Mouse (Mus musculus) G1E-ER4 (cell line): ENCODE data around the gene Gpx7. TPM values are rescaled to one million over a fixed set of nuclear protein-coding genes. Genes with fewer than 3 reads are reported as not detected.

Experiments
- GATA1 ChIP-seq: IDR thresholded peaks from one replicate; pipeline ENCODE4 v1.8.0; 2012; ENCODE audit warnings: low read length, inconsistent platforms
- polyA plus RNA-seq: library from polyadenylated mRNA; stranded (reverse); fragments of >175 nt; gene quantifications from 2 replicates; pipeline ENCODE4 v1.2.3, GENCODE M21; 2012

Gpx7 gene
- polyA plus RNA-seq, 1 experiment: not detected

DNA sequence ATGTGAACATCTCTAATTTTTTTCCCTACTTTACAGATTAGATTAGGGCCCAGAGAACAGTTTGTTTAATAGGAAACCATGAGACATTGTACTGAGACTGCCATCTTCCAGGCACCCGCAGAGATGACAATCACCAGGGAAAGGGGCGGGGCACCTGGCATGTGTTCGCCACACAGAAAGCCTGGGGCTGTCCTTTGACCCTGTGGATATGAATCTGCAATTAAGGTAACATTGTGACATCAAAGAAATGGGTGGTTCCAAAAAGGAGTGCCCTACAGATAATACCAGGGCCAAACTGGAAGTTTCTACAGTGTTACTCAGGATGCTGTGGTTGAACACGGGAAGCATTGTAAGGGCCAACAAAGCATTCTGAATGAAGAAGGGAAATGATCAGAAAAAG, 36.4 kb downstream of the Gpx7 start:
- no peak for TF ChIP-seq GATA1

DNA sequence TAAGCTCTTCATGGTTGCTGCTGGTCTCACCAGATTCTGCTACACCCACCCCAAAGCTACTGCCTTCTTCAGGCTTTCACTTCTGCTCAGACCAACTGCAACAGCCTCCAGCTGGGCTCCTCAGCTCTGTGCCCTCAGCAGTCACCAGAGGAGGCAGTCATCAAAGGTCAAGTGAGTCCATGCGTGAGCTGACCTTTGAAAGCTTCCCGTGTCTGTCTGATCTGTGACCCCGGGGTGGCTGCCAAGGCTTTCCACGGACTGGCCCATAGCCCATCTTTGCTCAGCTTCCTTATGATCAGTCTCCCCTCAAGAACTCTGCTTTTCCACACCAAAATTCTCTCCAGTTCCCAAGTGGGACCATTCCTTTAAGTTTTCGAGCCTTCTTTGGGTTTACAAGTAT, 37.5 kb downstream of the Gpx7 start:
- no peak for TF ChIP-seq GATA1

DNA sequence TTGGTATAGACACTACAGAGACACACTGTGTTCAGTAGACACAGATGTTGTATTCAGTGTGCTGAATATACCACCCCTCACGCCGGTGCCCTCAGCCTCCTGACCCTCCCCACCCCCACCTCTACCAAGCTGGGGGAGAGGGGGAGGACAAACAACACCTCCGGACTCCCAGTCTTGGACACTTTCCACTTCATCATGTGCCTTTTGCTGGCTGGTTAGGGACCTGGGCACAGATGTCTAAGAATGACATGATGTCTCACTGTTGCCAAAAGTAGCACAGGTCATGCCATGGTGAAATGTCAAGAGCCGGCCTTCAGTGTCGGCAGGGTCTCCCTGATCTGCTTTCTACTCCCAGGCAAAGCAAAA, 42.7 kb downstream of the Gpx7 start:
- no peak for TF ChIP-seq GATA1

DNA sequence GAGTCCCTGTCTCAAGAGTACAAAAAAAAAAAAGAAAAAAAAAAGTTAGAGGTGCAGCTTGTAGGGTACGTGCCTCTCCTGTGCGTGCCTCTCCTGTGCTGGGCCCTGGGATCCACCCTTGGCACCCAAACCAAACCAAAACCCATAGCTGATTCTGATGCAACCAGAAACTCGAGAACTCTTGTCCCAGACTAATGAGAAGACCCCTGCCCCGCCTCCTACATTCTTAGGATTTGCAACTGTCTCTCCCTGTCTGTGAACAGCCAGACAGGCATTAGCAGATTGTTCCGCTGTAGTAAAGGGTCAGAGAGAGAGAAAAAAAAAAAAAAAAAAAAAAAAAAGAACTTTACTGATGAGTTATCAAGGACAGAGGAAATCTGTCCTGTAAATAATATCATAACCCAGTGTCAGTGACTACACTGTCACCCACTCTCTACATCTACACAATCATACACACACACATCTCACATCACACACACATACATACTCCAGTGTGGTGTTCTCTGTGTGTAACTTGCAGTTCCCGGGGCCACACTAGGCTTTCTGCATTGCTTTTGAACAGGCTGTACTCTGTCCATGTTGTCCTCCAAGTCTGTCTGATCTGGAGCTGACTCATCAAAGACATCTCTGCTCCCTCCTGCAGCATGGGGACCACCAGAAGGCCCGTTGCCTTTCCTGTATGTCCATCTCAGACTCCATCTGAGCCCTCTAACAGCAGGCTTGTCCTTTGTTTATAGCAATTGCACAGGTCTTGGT, 43.2 kb downstream of the Gpx7 start:
- no peak for TF ChIP-seq GATA1

DNA sequence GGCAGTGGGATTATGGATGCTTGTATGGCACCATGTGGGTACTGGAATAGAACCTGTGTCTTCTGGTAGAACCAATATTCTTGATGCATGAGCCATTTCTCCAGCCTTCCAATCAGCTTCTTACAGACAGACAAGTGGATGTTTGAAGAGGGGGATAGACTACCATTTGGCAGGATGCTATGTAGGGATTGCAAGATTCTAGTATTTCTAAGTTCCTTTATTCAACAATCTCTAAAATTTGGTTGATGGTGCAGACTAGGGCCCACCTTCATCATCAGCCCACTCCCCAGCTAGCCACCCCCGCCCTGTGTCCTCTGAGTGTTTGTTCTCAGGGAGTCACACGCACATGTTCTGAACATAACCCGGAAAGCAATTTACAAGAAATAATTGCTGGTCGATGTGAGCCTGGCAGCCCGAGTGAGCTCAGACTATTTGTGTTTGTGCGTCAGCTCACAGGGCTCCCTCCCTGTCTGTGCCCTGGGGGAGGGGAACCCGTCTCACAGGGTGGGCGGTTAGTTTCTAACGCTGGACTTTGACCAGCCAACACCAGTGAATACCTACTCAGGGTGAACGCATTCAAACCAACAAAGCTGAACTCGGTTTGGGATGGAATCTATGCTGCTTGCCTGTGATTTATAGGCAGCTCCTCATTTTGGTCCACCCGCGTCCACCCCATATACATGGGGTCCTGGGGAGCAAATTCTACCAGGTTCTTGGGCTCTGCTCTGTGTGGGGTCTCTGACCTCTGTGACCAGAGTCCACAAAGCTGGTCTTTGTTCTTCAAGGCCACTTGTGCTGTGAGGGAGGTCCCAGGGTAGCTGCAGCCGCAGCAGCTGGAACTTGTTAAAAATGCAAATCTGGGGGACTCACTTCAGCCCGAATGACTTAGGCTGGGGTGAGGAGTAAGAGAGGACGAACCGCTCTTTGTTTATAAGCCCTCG, 44.2 kb downstream of the Gpx7 start:
- no peak for TF ChIP-seq GATA1

DNA sequence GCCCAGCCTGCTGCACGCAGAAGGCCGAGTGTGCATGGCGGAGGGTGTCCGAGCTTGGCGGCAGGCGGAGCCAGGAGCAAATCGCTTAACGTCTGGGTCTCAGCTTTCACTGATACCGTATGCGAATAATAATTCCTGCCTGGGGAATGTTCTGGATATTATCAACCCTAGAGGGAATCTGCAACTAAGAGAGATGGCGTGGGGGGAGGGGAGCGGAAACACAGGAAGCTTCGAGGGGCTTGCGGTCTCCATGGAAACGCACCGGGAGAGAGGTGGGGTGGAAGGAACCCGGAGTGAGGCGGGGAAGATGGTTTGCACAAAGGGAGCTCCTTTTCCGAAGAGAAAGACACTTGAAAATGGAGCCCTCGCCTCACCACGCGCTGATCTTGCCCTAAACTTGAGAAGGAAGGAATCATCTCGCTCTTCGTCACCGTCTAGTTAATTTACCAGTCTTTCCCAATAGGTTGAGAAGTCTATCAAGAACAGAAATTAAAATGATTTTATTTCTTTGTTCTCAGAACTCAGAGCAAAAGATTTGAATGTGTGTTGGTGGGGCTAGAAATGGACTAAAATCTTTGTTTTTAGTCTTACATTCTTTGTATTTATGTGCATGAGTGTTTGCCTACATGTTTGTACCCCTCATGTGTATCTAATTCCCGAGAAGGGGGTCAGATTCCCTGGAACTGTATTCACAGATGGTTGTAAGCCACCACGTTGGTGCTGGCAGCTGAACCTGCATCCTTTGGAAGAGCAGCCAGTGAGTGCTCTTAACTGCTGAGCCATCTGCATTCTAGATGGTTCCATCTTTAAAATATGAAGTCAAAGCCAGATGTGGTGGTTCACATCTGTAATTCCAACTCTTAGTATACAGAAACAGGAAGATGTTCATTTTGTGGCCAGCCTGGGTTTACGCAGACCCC, 46.4 kb downstream of the Gpx7 start:
- no peak for TF ChIP-seq GATA1

DNA sequence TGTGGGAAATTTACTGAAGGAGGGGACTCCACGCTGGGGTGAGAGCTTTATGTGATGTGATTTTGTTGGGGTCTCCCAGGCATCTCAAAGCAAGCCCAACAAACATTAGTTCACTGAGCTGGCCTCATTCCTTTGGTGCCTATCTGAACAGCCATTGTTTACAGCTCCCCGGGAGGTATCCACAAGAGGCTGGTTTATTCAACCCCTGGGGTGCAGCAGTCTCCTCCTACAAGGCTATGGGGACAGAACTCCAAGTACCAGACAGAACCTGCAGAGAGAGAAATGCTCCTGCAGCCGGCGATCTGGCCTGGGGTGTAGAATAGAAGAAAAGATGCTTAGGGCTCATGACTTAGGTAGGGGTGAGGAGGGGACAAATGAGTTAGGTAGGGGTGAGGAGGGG, 48.3 kb downstream of the Gpx7 start:
- TF ChIP-seq GATA1: no peak

DNA sequence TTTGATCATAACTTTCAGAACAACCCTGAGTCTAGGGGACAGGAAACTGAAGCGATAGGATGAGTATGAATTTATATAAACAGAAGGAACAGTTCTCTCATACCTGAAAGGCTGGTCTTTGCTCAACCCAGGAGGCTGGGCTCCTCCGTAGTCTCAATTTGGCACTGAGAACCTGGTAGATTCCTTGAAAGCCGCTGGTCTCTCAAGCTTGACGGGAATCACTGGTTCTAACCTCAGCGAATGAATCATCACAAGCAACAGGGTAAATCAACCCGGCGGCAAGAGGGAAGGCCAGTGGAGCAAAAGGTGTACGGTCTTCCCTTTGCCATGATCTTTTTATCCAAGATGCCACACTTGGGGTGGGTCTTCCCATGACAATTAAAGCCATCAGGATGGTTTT, 49.3 kb downstream of the Gpx7 start:
- no peak for TF ChIP-seq GATA1

DNA sequence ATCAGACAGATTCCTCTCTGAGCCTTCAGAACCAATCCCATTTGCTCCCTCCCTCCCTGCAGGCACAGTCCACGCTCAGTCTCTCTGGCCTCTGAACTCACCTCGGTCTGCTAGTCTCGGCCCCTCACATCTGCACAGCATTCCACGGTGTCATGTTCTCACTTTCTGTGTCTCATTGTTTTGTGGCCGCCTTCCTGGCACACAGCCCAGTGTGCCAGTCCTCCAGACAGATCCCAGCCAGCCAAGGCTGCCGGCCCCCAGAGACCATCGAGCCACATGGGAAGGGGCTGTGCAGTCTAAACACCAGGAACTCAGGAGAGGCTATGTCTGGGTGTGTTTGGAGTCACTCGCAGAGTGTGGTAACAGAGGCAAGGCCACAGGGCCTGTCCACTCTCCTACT, 55.9 kb downstream of the Gpx7 start:
- TF ChIP-seq GATA1: no peak

Other genes with a start within 250 kb of the Gpx7 start
- not detected in 2 replicates for gene Echdc2, start 241.5 kb downstream of the Gpx7 start, polyA plus RNA-seq
- not detected in 2 replicates for gene Zyg11a, start 188.9 kb downstream of the Gpx7 start, polyA plus RNA-seq
- gene Zyg11b, start 105.9 kb downstream of the Gpx7 start, polyA plus RNA-seq: 2.1 and 3.9 TPM in 2 replicates
- gene Coa7, start 78.8 kb downstream of the Gpx7 start, polyA plus RNA-seq: 0.78 and 10.6 TPM in 2 replicates
- gene Shisal2a, start 23.6 kb downstream of the Gpx7 start, polyA plus RNA-seq: not detected in 2 replicates
- gene Tut4, start 52.5 kb upstream of the Gpx7 start, polyA plus RNA-seq: 33.4 and 35.9 TPM in 2 replicates
- gene Prpf38a, start 172.4 kb upstream of the Gpx7 start, polyA plus RNA-seq: 2.9 and 5.9 TPM in 2 replicates
- gene Orc1, start 172.5 kb upstream of the Gpx7 start, polyA plus RNA-seq: 14.8 and 19.8 TPM in 2 replicates
- 86.1 and 94.6 TPM in 2 replicates for gene Cc2d1b, start 213.0 kb upstream of the Gpx7 start, polyA plus RNA-seq